Mouse (Mus musculus) left cerebral cortex, postnatal 10 days (tissue): ENCODE measurements at regions not wholly inside any gene's neighbourhood (a gene's known extent, or its start where the extent isn't known, plus 50 kb on each side); places are given as distances from the start of the nearest gene placed in this dataset.

Source experiments
- DNase-seq, 2 experiments: peaks; one replicate each; pipeline ENCODE4 v3.0.0; 2021 to 2022; ENCODE audit warnings: low spot score in 2 of 2, mixed read lengths in 1 of 2; ENCODE audit errors: extremely low spot score in 1 of 2
- intact Hi-C: fragments of 180-260 bp; cut with DNase I; formaldehyde crosslinking; loops from one replicate; pipeline ENCODE4 v1.15.1; 2025

- DNase-seq = no peak
- intact Hi-C loops = no loop called here
Measured at GRCm38 (mm10) chr2:38420498-38420897, 81.4 kb downstream of the Lhx2 start.

DNA sequence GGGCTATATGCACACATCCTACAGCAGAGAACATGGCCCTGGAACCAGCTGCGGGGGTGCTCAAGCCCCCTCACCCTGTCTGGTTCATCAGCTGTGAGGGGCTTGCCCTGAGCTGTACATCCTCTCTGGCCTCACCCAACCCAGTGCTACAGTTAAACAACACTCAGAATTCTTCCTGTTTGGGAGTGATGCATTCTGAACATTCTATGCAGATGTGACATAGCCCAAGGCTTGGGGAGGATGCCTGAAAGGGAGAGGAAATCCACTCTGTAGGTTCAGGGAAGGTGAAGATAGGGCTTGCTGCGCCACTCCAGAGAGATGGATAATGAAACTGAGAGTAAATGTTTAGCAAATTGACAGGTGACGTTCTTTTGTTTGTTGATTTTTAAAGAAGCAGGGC lies 83.3 kb downstream of the Lhx2 start:
- no peak for DNase-seq
- intact Hi-C loops = no loop called here

GRCm38 (mm10) chr2:38423886-38424277 lies 84.8 kb downstream of the Lhx2 start:
- no peak for DNase-seq
- intact Hi-C loops = no loop called here

DNA sequence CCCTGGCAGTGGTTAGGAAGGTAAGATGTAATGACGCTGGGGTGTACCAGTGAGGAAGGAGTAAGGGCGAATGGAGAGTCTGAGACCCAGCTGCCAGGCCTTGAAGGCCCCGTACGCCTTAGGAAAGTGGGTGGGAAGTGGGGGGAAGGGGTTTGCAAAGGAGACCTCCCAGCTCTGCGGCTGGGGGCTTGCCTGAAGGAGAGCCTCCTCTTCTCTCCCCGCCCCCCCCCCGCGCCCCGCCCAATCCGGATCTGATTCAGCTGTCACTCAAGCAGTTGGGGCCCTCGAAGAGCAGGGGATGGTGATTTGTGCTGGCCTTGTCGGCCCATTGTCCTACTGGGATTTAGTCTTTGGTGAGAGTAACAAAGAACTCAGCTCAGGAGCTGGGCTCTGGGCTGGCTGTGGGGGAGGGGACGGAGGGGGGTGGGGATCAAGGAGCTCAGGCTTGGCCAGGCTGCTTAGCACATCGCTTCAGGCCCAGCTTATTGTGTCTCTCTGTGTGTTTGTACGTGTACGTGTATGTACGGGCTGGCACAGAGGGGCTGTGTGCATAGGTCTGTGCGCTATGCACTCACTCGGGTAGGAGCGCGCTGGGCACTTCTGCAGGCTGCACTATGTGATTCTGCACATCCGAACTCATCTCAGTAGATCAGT lies 85.3 kb downstream of the Lhx2 start:
- no peak for DNase-seq
- intact Hi-C loops = no loop called here

DNA sequence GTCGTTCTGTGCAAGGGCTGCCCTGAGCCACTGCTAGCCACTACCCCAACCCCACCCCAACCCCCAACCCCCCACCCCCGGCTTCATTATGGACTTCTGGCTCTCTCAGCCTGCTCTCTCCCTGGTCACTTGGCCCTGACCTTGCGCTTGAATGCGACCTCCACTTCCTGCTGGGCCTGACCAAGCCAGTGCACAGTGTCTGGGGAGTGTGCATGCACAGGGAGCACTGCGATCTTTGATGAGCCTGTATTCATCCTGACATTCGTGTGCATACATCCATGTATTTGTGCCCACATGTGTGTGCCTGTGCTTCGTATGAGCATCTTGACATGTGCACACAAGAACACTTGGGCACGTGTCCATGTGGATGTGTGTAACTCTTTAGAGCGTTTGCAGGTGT lies 85.9 kb downstream of the Lhx2 start:
- DNase-seq = no peak
- intact Hi-C loops = no loop called here

- intact Hi-C loops = loop anchor here (5.0 kb wide), 1 partner anchor 162 kb away; no protein-coding TSS in a partner anchor
- DNase-seq = peak; percentile 46 to 60
Measured at GRCm38 (mm10) chr2:38429752-38430378, 81.6 kb upstream of the Nek6 start.

DNA sequence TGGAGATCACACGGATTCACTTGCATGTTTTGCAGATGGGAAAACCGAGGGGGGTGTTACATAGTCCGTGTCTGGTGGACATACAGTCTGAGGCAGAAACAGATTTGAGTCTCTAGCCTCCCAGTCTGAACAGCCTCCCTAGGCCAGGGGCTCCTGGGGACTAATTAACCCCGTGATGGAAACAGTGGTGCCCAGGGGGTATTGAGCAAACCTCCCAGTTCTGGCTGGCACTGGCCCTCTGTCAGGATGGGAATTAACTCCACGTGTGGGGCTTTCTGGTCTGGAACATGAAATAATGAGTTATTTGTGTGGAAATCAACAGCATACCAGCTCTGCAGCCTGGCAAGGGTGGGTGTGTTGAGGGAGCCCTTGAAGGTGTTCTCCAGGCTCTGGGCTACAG lies 79.9 kb upstream of the Nek6 start:
- DNase-seq = no peak
- intact Hi-C loops = loop anchor here (5.0 kb wide), 1 partner anchor 161 kb away; no protein-coding TSS in a partner anchor

GRCm38 (mm10) chr2:38433736-38434135 lies 77.7 kb upstream of the Nek6 start:
- no peak for DNase-seq
- intact Hi-C loops = loop anchor here (5.0 kb wide), 1 partner anchor 159 kb away; no protein-coding TSS in a partner anchor

DNA sequence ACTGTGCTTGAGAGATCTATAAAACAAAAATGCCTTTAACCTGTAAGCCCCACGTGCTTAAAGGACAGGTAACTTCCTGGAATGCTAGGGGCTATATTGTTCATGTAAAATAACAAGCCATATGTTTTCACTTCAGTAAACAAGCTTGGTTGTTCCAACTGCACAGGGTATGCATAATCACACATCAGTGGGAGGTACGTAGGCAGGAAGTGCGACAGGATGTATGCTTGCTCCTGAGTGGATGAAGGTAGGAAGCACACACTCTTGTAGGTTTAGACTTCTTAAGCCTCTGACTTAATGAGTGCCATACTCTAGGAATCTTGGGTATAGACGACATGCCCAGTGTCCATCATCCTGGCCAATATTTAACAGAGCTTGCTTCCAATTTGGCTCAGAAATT lies 74.7 kb upstream of the Nek6 start:
- DNase-seq = no peak

DNA sequence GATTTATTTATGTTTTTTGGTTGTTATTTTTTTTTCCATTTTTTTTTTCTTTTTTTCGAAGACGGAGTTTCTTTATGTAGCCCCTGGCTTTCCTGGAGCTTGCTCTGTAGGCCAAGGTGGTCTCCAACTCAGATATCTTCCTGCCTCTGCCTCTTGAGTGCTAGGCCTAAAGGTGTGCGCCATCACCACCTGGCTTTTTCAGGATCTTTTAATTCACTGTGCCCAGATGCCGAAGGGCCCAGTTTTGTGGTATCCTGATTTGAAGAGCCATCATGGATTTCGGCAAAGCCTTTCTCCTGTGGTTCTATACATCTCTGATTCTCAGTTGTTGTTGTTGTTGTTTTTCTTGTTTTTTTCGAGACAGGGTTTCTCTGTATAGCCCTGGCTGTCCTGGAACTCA lies 72.3 kb upstream of the Nek6 start:
- DNase-seq = no peak
- intact Hi-C loops = no loop called here

More for the DNA sequence above, 74.7 kb upstream of the Nek6 start:
- intact Hi-C loops = no loop called here

- no peak for DNase-seq
- intact Hi-C loops = no loop called here
Measured at GRCm38 (mm10) chr2:38439973-38440372, 71.5 kb upstream of the Nek6 start.

- no peak for DNase-seq
- intact Hi-C loops = no loop called here
Measured at GRCm38 (mm10) chr2:38449092-38449491, 62.4 kb upstream of the Nek6 start.

DNA sequence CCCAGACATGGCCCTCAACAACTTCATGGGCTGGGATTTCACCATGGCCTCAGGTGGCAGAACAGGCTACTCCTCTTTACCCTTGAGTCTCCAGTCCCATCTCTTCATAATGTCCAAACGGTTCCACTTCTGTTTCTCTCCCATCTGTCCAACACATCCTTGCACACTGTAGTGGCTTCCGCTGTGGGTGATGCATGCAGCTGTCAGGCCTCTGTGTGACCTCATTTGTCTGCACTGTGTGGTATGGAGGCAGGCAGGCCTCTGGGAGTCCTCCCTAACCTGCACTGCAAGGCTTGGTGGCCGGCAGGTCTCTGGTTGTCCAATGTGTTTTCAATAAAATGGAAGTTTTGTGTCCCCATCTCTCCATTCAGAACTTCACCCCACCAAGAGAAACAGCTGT lies 54.9 kb upstream of the Nek6 start:
- no peak for DNase-seq
- intact Hi-C loops = no loop called here

DNA sequence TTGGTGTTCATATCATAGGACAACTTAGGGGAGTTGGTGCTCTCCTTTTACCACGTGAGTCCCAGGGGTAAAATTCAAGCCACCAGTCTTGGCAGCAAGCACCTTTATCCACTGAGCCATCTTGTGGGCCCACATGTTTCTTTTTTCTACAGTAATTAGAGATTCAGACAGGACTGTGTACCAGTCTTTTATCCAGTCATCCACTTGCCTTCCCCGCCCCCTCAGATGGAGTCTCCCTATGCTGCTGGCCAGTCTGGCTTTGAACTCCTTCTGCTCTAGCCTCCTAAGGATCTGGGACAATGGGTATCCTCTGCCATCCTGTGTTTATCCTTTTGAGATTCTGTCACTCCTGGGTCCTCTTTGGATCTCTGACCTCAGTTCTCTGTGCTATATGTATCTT lies 51.1 kb upstream of the Nek6 start:
- intact Hi-C loops = no loop called here
- no peak for DNase-seq

DNA sequence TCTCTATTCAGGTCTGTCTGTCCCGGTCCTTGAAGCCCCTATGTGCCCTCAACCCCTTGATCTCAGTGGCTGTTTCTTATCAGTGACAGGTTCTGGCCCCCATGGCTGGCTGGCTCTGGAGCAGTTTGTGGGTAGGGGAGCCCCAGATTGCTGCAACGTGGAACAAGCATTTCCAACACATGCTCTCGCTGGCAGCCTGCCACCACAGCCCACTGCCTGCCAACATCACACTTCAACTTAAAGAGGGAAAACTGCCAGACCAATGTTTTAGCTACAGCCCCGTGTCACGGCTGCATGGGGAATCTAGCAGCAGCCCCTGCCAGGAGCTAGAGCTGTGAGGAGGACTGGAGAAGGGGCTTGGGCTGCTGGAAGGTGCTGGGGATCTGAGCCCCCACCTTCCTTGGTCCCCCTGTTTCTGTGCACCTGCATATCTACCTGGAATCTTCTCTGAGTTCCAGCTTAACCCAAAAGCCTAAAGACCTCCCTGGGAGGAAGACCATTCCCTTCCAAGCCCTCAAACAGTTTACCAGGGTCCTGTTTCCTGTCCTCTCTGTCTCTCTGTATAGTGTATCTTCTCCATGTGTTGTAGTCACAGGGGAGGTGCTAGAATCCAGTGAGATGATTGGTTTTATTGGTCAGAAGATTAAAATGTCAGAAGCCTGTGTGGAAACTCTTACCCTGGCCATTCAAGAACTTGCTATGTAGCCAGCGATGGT lies 50.5 kb upstream of the Nek6 start:
- intact Hi-C loops = no loop called here
- DNase-seq = peak; percentile 87 to 89
